Mouse (Mus musculus): ENCODE data around the gene Rita1. TPM values are rescaled to one million over a fixed set of nuclear protein-coding genes. Genes with fewer than 3 reads are reported as not detected.
A peak's percentile ranks its signal among the peaks of the same experiment; 100 is the strongest.

The Rita1 gene
- polyA plus RNA-seq, 1 experiment from 2014 or later = 16.0 TPM

DNA sequence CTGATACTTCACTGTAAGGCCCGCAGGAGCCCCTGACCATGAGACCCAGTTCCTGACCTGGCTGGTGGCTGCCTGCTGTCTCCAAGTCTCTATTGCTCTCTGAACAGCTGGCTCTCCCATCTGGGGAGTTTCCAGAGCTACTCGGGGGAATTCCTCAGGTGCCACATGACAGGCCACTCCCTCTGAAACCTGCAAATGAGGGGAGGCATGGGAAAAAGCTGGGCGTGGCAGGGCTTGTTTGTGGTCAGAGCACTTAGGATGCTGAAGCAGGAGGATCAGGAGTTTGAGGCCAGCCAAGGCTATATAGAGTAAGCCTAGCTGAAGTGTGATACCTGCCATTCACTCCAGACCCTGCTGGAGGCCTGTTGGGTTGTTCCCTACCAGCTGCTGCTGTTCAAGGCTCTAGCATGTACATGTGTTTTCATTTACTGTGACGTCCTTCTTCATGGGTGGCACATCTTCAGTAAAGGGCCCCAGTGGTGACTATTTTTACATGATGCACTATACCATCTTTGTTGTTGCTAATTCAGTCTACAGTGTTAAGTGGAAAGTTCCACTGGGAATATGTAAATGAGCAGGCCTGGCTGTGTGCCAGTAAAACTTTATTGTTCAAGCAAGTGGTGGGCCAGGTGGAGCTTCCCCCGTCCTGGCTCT, 9.9 kb upstream of the Rita1 start:
- peaks cover 100% of the 10 kb centered on the region for H3K36me3 ChIP-seq
- whole genome bisulfite sequencing = 83% methylated on average over 5 of the region's 5 CpGs
- H3K27me3 ChIP-seq (ENCODE audit: low read depth, poor library complexity, severe bottlenecking) = no peaks in the 10 kb centered on the region
- no peak overlapping the region for H3K27ac ChIP-seq (replicated peaks)
- H3K4me1 ChIP-seq = peaks cover 12% of the 10 kb centered on the region
- H3K4me3 ChIP-seq = no peak overlapping the region
- no peaks in the 10 kb centered on the region for H3K9me3 ChIP-seq (replicated peaks)
- DNase-seq (ENCODE audit: low spot score) = no peak

GRCm38 (mm10) chr5:120621846-120622197, 9.4 kb upstream of the Rita1 start:
- Histone ChIP-seq H3K4me1 (peaks cover 12% of the 10 kb centered on the region), H3K9me3 (replicated peaks) (no peaks in the 10 kb centered on the region), H3K4me3 (no peak overlapping the region), H3K36me3 (peaks cover 100% of the 10 kb centered on the region), H3K27me3 (ENCODE audit: low read depth, poor library complexity, severe bottlenecking) (no peaks in the 10 kb centered on the region), H3K27ac (replicated peaks) (no peak overlapping the region)
- no peak for DNase-seq (ENCODE audit: low spot score)
- 92% methylated on average over 10 of the region's 10 CpGs for WGBS

DNA sequence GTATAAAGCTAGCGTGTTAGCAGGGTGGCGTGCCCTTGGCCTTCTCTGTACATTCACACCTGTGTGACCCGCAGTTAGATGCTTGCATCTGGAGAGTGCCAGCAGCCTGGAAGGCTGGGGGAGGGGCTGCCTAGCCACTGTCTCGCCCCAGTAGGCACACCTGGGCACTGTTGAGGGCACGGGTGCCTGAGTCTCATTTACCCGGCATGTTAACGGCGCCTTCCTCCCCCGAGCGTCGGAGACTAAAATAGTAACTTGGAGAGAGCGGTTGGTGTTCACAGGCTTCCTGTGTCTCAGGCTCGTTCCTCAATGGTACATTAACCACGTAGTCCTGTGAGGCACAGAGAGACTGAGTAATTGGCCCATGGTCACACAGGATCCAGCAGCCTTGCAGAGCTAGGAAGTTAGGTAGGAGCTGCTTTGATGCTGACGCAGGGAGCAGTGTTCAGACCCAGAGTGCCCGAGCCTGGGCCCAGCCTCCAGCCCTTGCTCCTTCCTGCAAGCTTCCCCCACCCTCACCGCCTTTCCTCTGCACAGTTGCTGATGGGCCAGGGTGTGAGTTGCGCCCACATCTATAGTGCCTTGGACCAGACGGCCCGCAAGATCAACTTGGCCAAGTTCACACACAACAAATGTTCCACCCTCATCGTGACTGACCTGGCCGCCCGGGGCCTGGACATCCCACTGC, 8.8 kb upstream of the Rita1 start:
- Histone ChIP-seq H3K27me3 (ENCODE audit: low read depth, poor library complexity, severe bottlenecking) (no peaks in the 10 kb centered on the region), H3K4me3 (no peak overlapping the region), H3K27ac (replicated peaks) (no peak overlapping the region), H3K4me1 (peaks cover 6% of the 10 kb centered on the region), H3K36me3 (peaks cover 100% of the 10 kb centered on the region), H3K9me3 (replicated peaks) (peaks cover 1% of the 10 kb centered on the region; the same call in 1 of the 2 replicates)
- WGBS = 96% methylated on average over 23 of the region's 23 CpGs
- no peak for DNase-seq (ENCODE audit: low spot score)

- Histone ChIP-seq H3K9me3 (replicated peaks) (peaks cover 7% of the 10 kb centered on the region; the same call in 1 of the 2 replicates), H3K4me1 (no peaks in the 10 kb centered on the region), H3K4me3 (no peak overlapping the region), H3K27me3 (ENCODE audit: low read depth, poor library complexity, severe bottlenecking) (no peaks in the 10 kb centered on the region), H3K27ac (replicated peaks) (no peak overlapping the region), H3K36me3 (peaks cover 100% of the 10 kb centered on the region)
- 72% methylated on average over 18 of the region's 18 CpGs for WGBS
- DNase-seq (ENCODE audit: low spot score) = peak; percentile 80
Measured at GRCm38 (mm10) chr5:120620375-120621077, 8.1 kb upstream of the Rita1 start.

- peaks cover 7% of the 10 kb centered on the region; the same call in 1 of the 2 replicates for H3K9me3 ChIP-seq (replicated peaks)
- H3K4me1 ChIP-seq = peaks cover under 1% of the 10 kb centered on the region
- H3K36me3 ChIP-seq = peaks cover 95% of the 10 kb centered on the region
- WGBS = 20% methylated on average over 5 of the region's 5 CpGs
- H3K27me3 ChIP-seq (ENCODE audit: low read depth, poor library complexity, severe bottlenecking) = no peaks in the 10 kb centered on the region
- peak; percentile 68 for DNase-seq (ENCODE audit: low spot score)
- H3K27ac ChIP-seq (replicated peaks) = no peak overlapping the region
- no peak overlapping the region for H3K4me3 ChIP-seq
Measured at GRCm38 (mm10) chr5:120619201-120619600, 6.8 kb upstream of the Rita1 start.

GRCm38 (mm10) chr5:120618778-120619177, 6.4 kb upstream of the Rita1 start:
- Histone ChIP-seq H3K9me3 (replicated peaks) (peaks cover 7% of the 10 kb centered on the region; the same call in 1 of the 2 replicates), H3K4me1 (peaks cover 5% of the 10 kb centered on the region), H3K36me3 (peaks cover 91% of the 10 kb centered on the region), H3K27ac (replicated peaks) (no peak overlapping the region), H3K27me3 (ENCODE audit: low read depth, poor library complexity, severe bottlenecking) (no peaks in the 10 kb centered on the region), H3K4me3 (no peak overlapping the region)
- WGBS = 88% methylated on average over 12 of the region's 12 CpGs
- DNase-seq (ENCODE audit: low spot score) = no peak

DNA sequence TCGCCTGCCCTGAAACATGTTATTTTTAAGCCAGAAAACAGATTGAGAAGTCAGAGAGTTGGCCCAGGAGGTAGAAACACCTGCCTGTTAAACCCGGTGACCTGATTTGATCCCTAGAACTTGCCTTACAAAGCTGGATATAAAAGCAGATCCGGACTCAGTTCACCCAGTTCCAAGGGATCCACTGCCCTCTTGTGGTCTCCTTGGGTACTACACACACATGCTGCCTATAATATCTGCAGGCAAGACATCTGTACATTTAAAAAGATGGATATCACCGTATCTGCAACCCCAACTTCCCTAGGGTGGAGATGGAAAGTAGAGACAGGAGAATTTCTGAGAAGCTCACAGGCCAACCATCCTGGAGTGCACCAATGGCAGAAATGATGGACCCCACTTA, 3.5 kb upstream of the Rita1 start:
- Histone ChIP-seq H3K27ac (replicated peaks) (no peak overlapping the region), H3K27me3 (ENCODE audit: low read depth, poor library complexity, severe bottlenecking) (no peaks in the 10 kb centered on the region), H3K36me3 (peaks cover 62% of the 10 kb centered on the region), H3K4me1 (peaks cover 21% of the 10 kb centered on the region), H3K4me3 (no peak overlapping the region), H3K9me3 (replicated peaks) (peaks cover 7% of the 10 kb centered on the region; the same call in 1 of the 2 replicates)
- no peak for DNase-seq (ENCODE audit: low spot score)
- WGBS = 92% methylated on average over 4 of the region's 4 CpGs

DNA sequence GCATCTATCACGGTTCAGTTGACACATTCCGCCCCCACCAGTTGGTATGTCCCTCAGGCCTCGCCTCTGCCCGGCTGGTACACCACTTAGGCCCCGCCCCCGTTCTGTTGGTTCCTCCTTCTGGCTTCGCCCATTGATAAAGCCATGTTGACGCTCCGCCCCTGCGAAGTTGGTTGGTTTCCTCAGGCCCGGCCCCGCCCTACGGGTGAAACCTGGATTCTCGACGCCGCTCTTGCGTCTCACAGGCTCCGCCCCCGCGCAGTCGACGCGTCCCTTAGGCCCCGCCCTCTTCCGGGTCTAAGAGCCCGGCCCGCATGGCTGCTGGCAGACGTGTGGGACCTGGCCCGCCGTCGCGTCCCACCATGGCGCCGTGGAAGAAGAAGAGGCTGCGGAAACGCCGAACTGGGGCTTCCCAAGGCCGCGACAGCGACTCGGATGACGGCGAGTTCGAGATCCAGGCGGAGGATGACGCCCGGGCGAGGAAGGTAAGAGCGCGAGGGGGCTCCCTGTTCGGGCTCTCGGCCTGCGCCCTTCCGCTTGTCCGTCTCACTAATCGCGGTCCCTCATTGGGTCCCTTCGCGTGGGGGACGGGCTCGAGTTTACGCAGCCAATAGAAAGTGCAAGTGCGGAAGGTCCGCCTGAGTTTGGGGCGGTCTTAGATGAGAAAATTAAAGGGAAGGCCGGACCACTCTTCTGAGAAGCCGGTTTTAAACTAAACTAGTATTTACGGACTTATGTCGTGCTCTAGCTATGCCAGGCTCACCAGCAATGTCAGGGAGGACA, 624 bp upstream of the Rita1 start:
- peak; percentile 99 for DNase-seq (ENCODE audit: low spot score)
- Histone ChIP-seq H3K9me3 (replicated peaks) (peaks cover 7% of the 10 kb centered on the region; the same call in 1 of the 2 replicates), H3K36me3 (peaks cover 53% of the 10 kb centered on the region), H3K27ac (replicated peaks) (peak overlapping the region; percentile 96), H3K4me3 (peak overlapping the region; percentile 72), H3K4me1 (peaks cover 23% of the 10 kb centered on the region), H3K27me3 (ENCODE audit: low read depth, poor library complexity, severe bottlenecking) (no peaks in the 10 kb centered on the region)
- under 1% methylated on average over 69 of the region's 69 CpGs for WGBS

GRCm38 (mm10) chr5:120611416-120611815, 973 bp downstream of the Rita1 start:
- H3K9me3 ChIP-seq (replicated peaks) = peaks cover 7% of the 10 kb centered on the region; the same call in 1 of the 2 replicates
- 0 out of 2 replicates have a peak overlapping the region, but pooled peaks have one; percentile 96 for H3K27ac ChIP-seq (replicated peaks)
- no peak for DNase-seq (ENCODE audit: low spot score)
- peaks cover 39% of the 10 kb centered on the region for H3K36me3 ChIP-seq
- peaks cover 23% of the 10 kb centered on the region for H3K4me1 ChIP-seq
- peak overlapping the region; percentile 72 for H3K4me3 ChIP-seq
- peaks cover 7% of the 10 kb centered on the region for H3K27me3 ChIP-seq (ENCODE audit: low read depth, poor library complexity, severe bottlenecking)
- WGBS = 69% methylated on average over 8 of the region's 8 CpGs

GRCm38 (mm10) chr5:120610906-120611305, 1.5 kb downstream of the Rita1 start:
- peaks cover 23% of the 10 kb centered on the region for H3K4me1 ChIP-seq
- peaks cover 9% of the 10 kb centered on the region for H3K27me3 ChIP-seq (ENCODE audit: low read depth, poor library complexity, severe bottlenecking)
- WGBS = 93% methylated on average over 5 of the region's 5 CpGs
- no peak overlapping the region for H3K27ac ChIP-seq (replicated peaks)
- no peak for DNase-seq (ENCODE audit: low spot score)
- H3K9me3 ChIP-seq (replicated peaks) = peaks cover 3% of the 10 kb centered on the region; the same call in 1 of the 2 replicates
- H3K36me3 ChIP-seq = peaks cover 37% of the 10 kb centered on the region
- peak overlapping the region; percentile 72 for H3K4me3 ChIP-seq

DNA sequence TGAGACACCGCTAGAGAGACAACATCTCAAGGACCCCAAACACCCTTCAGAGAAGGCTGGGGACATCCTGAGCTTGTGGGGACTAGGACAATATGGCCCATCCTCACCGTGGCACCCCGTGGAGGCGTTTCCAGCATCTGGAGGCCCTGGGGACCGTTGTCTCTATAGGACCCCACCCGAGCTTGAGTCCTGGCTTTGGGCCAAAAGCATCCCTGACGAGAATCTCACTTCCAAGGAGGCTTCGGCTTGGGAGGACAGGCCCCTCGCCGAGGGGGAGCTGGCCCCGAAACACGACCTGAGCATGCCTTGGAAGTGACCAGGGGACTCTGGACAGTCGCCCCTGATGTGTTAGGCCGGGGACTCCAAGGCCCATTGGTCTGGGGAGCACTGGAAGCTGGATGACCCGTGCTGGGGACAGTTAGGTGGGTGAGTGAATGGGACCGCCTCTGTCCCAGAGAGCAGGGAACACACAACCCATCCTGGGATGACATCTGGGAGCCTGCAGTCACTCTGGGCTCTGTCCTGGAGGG, 3.1 kb downstream of the Rita1 start:
- DNase-seq (ENCODE audit: low spot score) = no peak
- Histone ChIP-seq H3K27ac (replicated peaks) (no peak overlapping the region), H3K36me3 (peaks cover 25% of the 10 kb centered on the region), H3K4me3 (no peak overlapping the region), H3K4me1 (peaks cover 33% of the 10 kb centered on the region), H3K27me3 (ENCODE audit: low read depth, poor library complexity, severe bottlenecking) (peaks cover 9% of the 10 kb centered on the region), H3K9me3 (replicated peaks) (no peaks in the 10 kb centered on the region)
- WGBS = 91% methylated on average over 16 of the region's 16 CpGs

- Histone ChIP-seq H3K36me3 (peaks cover 25% of the 10 kb centered on the region), H3K9me3 (replicated peaks) (no peaks in the 10 kb centered on the region), H3K4me1 (peaks cover 26% of the 10 kb centered on the region), H3K27me3 (ENCODE audit: low read depth, poor library complexity, severe bottlenecking) (peaks cover 9% of the 10 kb centered on the region), H3K27ac (replicated peaks) (no peak overlapping the region), H3K4me3 (no peak overlapping the region)
- WGBS = 78% methylated on average over 3 of the region's 3 CpGs
- no peak for DNase-seq (ENCODE audit: low spot score)
Measured at GRCm38 (mm10) chr5:120607335-120607734, 5.1 kb downstream of the Rita1 start.

Measured in midbrain, embryonic 10.5 days (tissue).